Mouse (Mus musculus) lung, embryonic 14.5 days (tissue): Measurements from ENCODE around the gene 4930568D16Rik. TPM values are rescaled to one million over a fixed set of nuclear protein-coding genes. Genes with fewer than 3 reads are reported as not detected.

Experiments used
- ATAC-seq: fragments of 200-750 bp; cut with Nextera tagmentation; 2 replicates; pipeline ENCODE4 v1.8.0; 2017; ENCODE audit warnings: mild to moderate bottlenecking, moderate TSS enrichment, moderate library complexity; ENCODE audit not compliant: insufficient read depth
- DNase-seq: peaks from one replicate; pipeline ENCODE4 v3.0.0-alpha.2; 2015
- H3K27ac ChIP-seq: fragments of 300-500 bp; sonication (generic); 2 replicates; pipeline ENCODE4 v1.5.1; 2014; ENCODE audit warnings: low read depth, mild to moderate bottlenecking, moderate library complexity
- H3K27me3 ChIP-seq: fragments of 300-500 bp; sonication (generic); 2 replicates; pipeline ENCODE4 v1.6.1; 2014; ENCODE audit warnings: low read length, control low read depth; ENCODE audit not compliant: insufficient read depth
- H3K36me3 ChIP-seq: fragments of 300-500 bp; sonication (generic); 2 replicates; pipeline ENCODE4 v1.6.1; 2014; ENCODE audit warnings: control low read depth; ENCODE audit not compliant: insufficient read depth
- H3K4me1 ChIP-seq: fragments of 300-500 bp; sonication (generic); 2 replicates; pipeline ENCODE4 v1.6.1; 2014; ENCODE audit warnings: antibody characterized with exemption, control low read depth; ENCODE audit not compliant: insufficient read depth
- H3K4me2 ChIP-seq: fragments of 300-500 bp; sonication (generic); 2 replicates; pipeline ENCODE4 v1.6.1; 2014; ENCODE audit warnings: mild to moderate bottlenecking
- H3K4me3 ChIP-seq: fragments of 300-500 bp; sonication (generic); 2 replicates; pipeline ENCODE4 v1.5.1; 2014; ENCODE audit warnings: low read depth, low read length
- H3K9ac ChIP-seq: fragments of 300-500 bp; sonication (generic); 2 replicates; pipeline ENCODE4 v1.6.1; 2014
- H3K9me3 ChIP-seq: fragments of 300-500 bp; sonication (generic); 2 replicates; pipeline ENCODE4 v1.6.1; 2016; ENCODE audit warnings: low read depth, low read length, control low read depth
- CTCF ChIP-seq: IDR thresholded peaks from 2 replicates; pipeline ENCODE4 v1.5.1; 2016; ENCODE audit warnings: antibody characterized with exemption, low read depth
- WGBS: fragments of 180-500 bp; shearing (Covaris S2); extraction: QIAGEN DNeasy Blood & Tissue Kit; methylation state at CpG from one replicate; pipeline ENCODE4 v1.1.7; 2014; 5-methylcytosine and 5-hydroxymethylcytosine counted together
- polyA plus RNA-seq: library from polyadenylated mRNA; unstranded; fragments of >200 nt; fragmentation: Nextera tagmentation; extraction: Ambion mirVana; gene quantifications from 2 replicates; pipeline ENCODE4 v1.2.1, GENCODE M21; 2014

The 4930568D16Rik gene
- polyA plus RNA-seq, 1 experiment from 2014 or later = not detected

DNA sequence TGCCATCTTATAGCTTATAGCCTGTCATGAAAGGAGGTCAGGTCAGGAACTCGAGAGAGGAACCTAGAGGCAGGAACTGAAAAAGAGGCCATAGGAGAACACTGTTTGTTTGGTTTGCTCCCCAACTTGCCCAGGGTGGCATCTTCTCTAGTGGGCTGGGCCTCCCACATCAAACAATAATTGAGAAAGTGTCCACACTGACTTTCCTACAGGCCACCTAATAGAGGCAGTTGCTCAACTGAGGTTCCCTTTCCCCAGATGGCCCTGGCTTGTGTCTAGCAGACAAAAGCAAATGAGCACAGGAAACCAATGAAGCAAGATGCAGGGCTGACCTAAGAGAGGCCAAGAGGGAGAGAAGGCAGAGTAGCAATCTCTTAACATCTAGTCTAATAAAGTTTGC is 59.4 kb downstream of the 4930568D16Rik start:
- no peak overlapping the region for H3K9ac ChIP-seq
- no peaks in the 10 kb centered on the region for H3K36me3 ChIP-seq
- H3K4me3 ChIP-seq = no peak overlapping the region
- no peak for DNase-seq
- H3K27ac ChIP-seq = no peak overlapping the region
- WGBS = 44% methylated on average over 1 of the region's 1 CpGs
- TF ChIP-seq CTCF = no peak
- no peak overlapping the region for H3K4me2 ChIP-seq
- H3K9me3 ChIP-seq = no peaks in the 10 kb centered on the region
- ATAC-seq = no peak
- no peaks in the 10 kb centered on the region for H3K4me1 ChIP-seq
- H3K27me3 ChIP-seq = no peaks in the 10 kb centered on the region

Other genes with a start within 250 kb of the 4930568D16Rik start
- gene Rab14, start 166.6 kb downstream of the 4930568D16Rik start, polyA plus RNA-seq = 301 and 305 TPM in 2 replicates
- 95.9 and 112 TPM in 2 replicates for gene Gsn, start 111.3 kb downstream of the 4930568D16Rik start, polyA plus RNA-seq
- 30.6 and 33.3 TPM in 2 replicates for gene Stom, start 30.8 kb downstream of the 4930568D16Rik start, polyA plus RNA-seq
- not detected in 2 replicates for gene 4930402F06Rik, start 29.4 kb upstream of the 4930568D16Rik start, polyA plus RNA-seq
- 16.4 and 16.9 TPM in 2 replicates for gene Ggta1, start 95.5 kb upstream of the 4930568D16Rik start, polyA plus RNA-seq
- 51.7 and 61.4 TPM in 2 replicates for gene Dab2ip, start 190.5 kb upstream of the 4930568D16Rik start, polyA plus RNA-seq